Mouse (Mus musculus): ENCODE data around the gene Mpp1.

- TF ChIP-seq CTCF (IDR thresholded peaks at IDR 0.05; ENCODE audit: borderline replicate concordance, extremely low read depth, insufficient read depth, insufficient read length) (no peak), POLR2A (IDR thresholded peaks at IDR 0.05; ENCODE audit: borderline replicate concordance, extremely low read depth, insufficient read depth, insufficient read length, poor library complexity, severe bottlenecking) (no peak)
Measured at GRCm38 (mm10) chrX:75150304-75150703, 19.5 kb upstream of the Mpp1 start.

Measured in brain, embryonic 14.5 days (tissue).